8 mouse cellular contexts compared by ENCODE assay signal in genomic region chr3:51554067-51554466, GRCm38 (mm10). TPM values are rescaled to one million over a fixed set of nuclear protein-coding genes. Genes with fewer than 3 reads are reported as not detected.
DNase-seq lines count a peak whose midpoint lies in the region; ATAC-seq lines count a peak whose summit lies in the region.

No protein-coding gene starts in this region.

- no peak for ATAC-seq in embryonic facial prominence, embryonic 12.5 days (ENCODE audit: insufficient number of reproducible peaks, insufficient read depth, low FRiP score, low TSS enrichment)
- no peak for ATAC-seq in limb, embryonic 15.5 days (ENCODE audit: insufficient number of reproducible peaks, low FRiP score, low TSS enrichment, low read depth)
- ATAC-seq in intestine, embryonic 15.5 days, result no peak

- peak overlapping the region; percentile 62 for H3K27ac ChIP-seq in heart, embryonic 10.5 days
- 0 out of 2 replicates have a peak overlapping the region, but pooled peaks have one; percentile 50 for H3K27ac ChIP-seq in embryonic facial prominence, embryonic 12.5 days
- H3K27ac ChIP-seq in limb, embryonic 15.5 days, result peak overlapping the region; percentile 61
- no peak overlapping the region for H3K27ac ChIP-seq in intestine, embryonic 15.5 days

- H3K9me3 ChIP-seq in heart, embryonic 10.5 days, result no peaks in the 10 kb centered on the region
- H3K9me3 ChIP-seq in embryonic facial prominence, embryonic 12.5 days, result no peaks in the 10 kb centered on the region
- no peaks in the 10 kb centered on the region for H3K9me3 ChIP-seq in limb, embryonic 15.5 days
- no peaks in the 10 kb centered on the region for H3K9me3 ChIP-seq in intestine, embryonic 15.5 days

- no peak overlapping the region for H3K9ac ChIP-seq in embryonic facial prominence, embryonic 12.5 days
- no peak overlapping the region for H3K9ac ChIP-seq in limb, embryonic 15.5 days
- no peak overlapping the region for H3K9ac ChIP-seq in intestine, embryonic 15.5 days

- no peak overlapping the region for H3K4me2 ChIP-seq in embryonic facial prominence, embryonic 12.5 days (replicated peaks)
- H3K4me2 ChIP-seq in limb, embryonic 15.5 days, result no peak overlapping the region
- H3K4me2 ChIP-seq in intestine, embryonic 15.5 days (replicated peaks), result no peak overlapping the region

- intact Hi-C loops in left cerebral cortex, postnatal 36 days (cut with DNase I), result no loop called here

- 39% methylated on average over 9 of the region's 9 CpGs for WGBS in heart, embryonic 10.5 days
- WGBS in embryonic facial prominence, embryonic 12.5 days, result 72% methylated on average over 9 of the region's 9 CpGs
- 77% methylated on average over 9 of the region's 9 CpGs for WGBS in limb, embryonic 15.5 days
- whole genome bisulfite sequencing in intestine, embryonic 15.5 days, result 76% methylated on average over 9 of the region's 9 CpGs

- peak overlapping the region; percentile 19; the same call in 1 of the 2 replicates for H3K4me3 ChIP-seq in heart, embryonic 10.5 days
- H3K4me3 ChIP-seq in embryonic facial prominence, embryonic 12.5 days, result no peak overlapping the region
- no peak overlapping the region for H3K4me3 ChIP-seq in limb, embryonic 15.5 days
- H3K4me3 ChIP-seq in intestine, embryonic 15.5 days (replicated peaks), result no peak overlapping the region

- H3K4me1 ChIP-seq in heart, embryonic 10.5 days, result peaks cover 49% of the 10 kb centered on the region
- peaks cover 50% of the 10 kb centered on the region for H3K4me1 ChIP-seq in embryonic facial prominence, embryonic 12.5 days
- peaks cover 41% of the 10 kb centered on the region for H3K4me1 ChIP-seq in limb, embryonic 15.5 days
- peaks cover 20% of the 10 kb centered on the region for H3K4me1 ChIP-seq in intestine, embryonic 15.5 days (replicated peaks)

- DNase-seq in heart, embryonic 10.5 days (ENCODE audit: low spot score), result no peak
- no peak for DNase-seq in heart, postnatal 4 days
- DNase-seq in 3T3-L1 (ENCODE audit: low read depth, low spot score), result peak; percentile 21
- no peak for DNase-seq in urinary bladder, postnatal 36 days (ENCODE audit: low spot score in 2 of 2)
- DNase-seq in left cerebral cortex, postnatal 36 days (ENCODE audit: low spot score in 2 of 2), result no peak

- H3K27me3 ChIP-seq in heart, embryonic 10.5 days (ENCODE audit: insufficient read depth, poor library complexity, severe bottlenecking), result no peaks in the 10 kb centered on the region
- H3K27me3 ChIP-seq in embryonic facial prominence, embryonic 12.5 days, result no peaks in the 10 kb centered on the region
- H3K27me3 ChIP-seq in limb, embryonic 15.5 days, result no peaks in the 10 kb centered on the region
- no peaks in the 10 kb centered on the region for H3K27me3 ChIP-seq in intestine, embryonic 15.5 days (replicated peaks)

- H3K36me3 ChIP-seq in heart, embryonic 10.5 days, result peaks cover 20% of the 10 kb centered on the region
- H3K36me3 ChIP-seq in embryonic facial prominence, embryonic 12.5 days, result peaks cover 7% of the 10 kb centered on the region
- 0 out of 2 replicates have a peak, but pooled peaks cover 5% of the 10 kb centered on the region for H3K36me3 ChIP-seq in limb, embryonic 15.5 days
- peaks cover under 1% of the 10 kb centered on the region; the same call in 1 of the 2 replicates for H3K36me3 ChIP-seq in intestine, embryonic 15.5 days

RNA-seq across cellular contexts. Expression of gene Setd7, which starts 6.6 kb away (rescaled TPM):
- polyA plus RNA-seq in heart, embryonic 10.5 days (2016; fragmentation: Nextera tagmentation; extraction: Ambion mirVana), result 3.6 and 3.9 TPM in 2 replicates
- total RNA-seq in heart, postnatal 4 days (2021), result 10 to 100 TPM; 54.0 to 58.7 TPM
- polyA plus RNA-seq in embryonic facial prominence, embryonic 12.5 days (2016; fragmentation: Nextera tagmentation; extraction: Ambion mirVana), result 4.6 and 4.8 TPM in 2 replicates
- polyA plus RNA-seq in limb, embryonic 15.5 days (2015; fragmentation: Nextera tagmentation; extraction: Ambion mirVana), result 4.2 and 4.4 TPM in 2 replicates
- 2.4 and 2.9 TPM in 2 replicates for polyA plus RNA-seq in intestine, embryonic 15.5 days (2015; fragmentation: Nextera tagmentation; extraction: Ambion mirVana)
- total RNA-seq in left cerebral cortex, postnatal 36 days (2021), result 100 to 1,000 TPM; 138 to 141 TPM
